Mouse (Mus musculus): ENCODE results near the gene Hnf1a. TPM values are rescaled to one million over a fixed set of nuclear protein-coding genes. Genes with fewer than 3 reads are reported as not detected.
"Not testable (repeated sequence)": the region's sequence is repeated elsewhere in the genome, so short reads cannot be mapped to it uniquely, and the experiment has no call there.

Gene Hnf1a
- total RNA-seq, 1 experiment from 2014 or later = 2.0 TPM

GRCm38 (mm10) chr5:114945072-114945471 lies 25.8 kb downstream of the Hnf1a start:
- DNase-seq = no peak

- DNase-seq = no peak
Observed at GRCm38 (mm10) chr5:114942766-114943130, 28.1 kb downstream of the Hnf1a start.

GRCm38 (mm10) chr5:114942074-114942765 lies 28.7 kb downstream of the Hnf1a start, which contains the start of gene 2210016L21Rik:
Gene 2210016L21Rik, plus strand, starts transcription at chr5:114942158.
- peak; percentile 91 for DNase-seq

- not testable (repeated sequence) for DNase-seq
Observed at GRCm38 (mm10) chr5:114941138-114941537, 29.8 kb downstream of the Hnf1a start.

GRCm38 (mm10) chr5:114935838-114936237 lies 35.1 kb downstream of the Hnf1a start:
- DNase-seq = no peak

- no peak for DNase-seq
Observed at GRCm38 (mm10) chr5:114933206-114933605, 37.7 kb downstream of the Hnf1a start.

GRCm38 (mm10) chr5:114931626-114932025 lies 39.3 kb downstream of the Hnf1a start:
- DNase-seq = no peak

- DNase-seq = no peak
Observed at GRCm38 (mm10) chr5:114926753-114927152, 44.1 kb downstream of the Hnf1a start.

- no peak for DNase-seq
Observed at GRCm38 (mm10) chr5:114926153-114926684, 44.7 kb downstream of the Hnf1a start.

GRCm38 (mm10) chr5:114922998-114923473 lies 47.9 kb downstream of the Hnf1a start, which contains the start of gene Oasl1:
Gene Oasl1, plus strand, starts transcription at chr5:114923240.
- DNase-seq = peak; percentile 62

- no peak for DNase-seq
Observed at GRCm38 (mm10) chr5:114922366-114922731, 48.5 kb downstream of the Hnf1a start.

- DNase-seq = peak; percentile 11
Observed at GRCm38 (mm10) chr5:114921551-114922365, 49.1 kb downstream of the Hnf1a start.

- not testable (repeated sequence) for DNase-seq
Observed at GRCm38 (mm10) chr5:114917357-114917756, 53.5 kb downstream of the Hnf1a start.

GRCm38 (mm10) chr5:114916777-114917176 lies 54.1 kb downstream of the Hnf1a start:
- no peak for DNase-seq

GRCm38 (mm10) chr5:114915854-114916253 lies 55.0 kb downstream of the Hnf1a start:
- DNase-seq = peak; percentile 12

GRCm38 (mm10) chr5:114914855-114915254 lies 56.0 kb downstream of the Hnf1a start:
- DNase-seq = no peak

- DNase-seq = no peak
Observed at GRCm38 (mm10) chr5:114913686-114914085, 57.2 kb downstream of the Hnf1a start.

- no peak for DNase-seq
Observed at GRCm38 (mm10) chr5:114908598-114909305, 62.1 kb downstream of the Hnf1a start.

GRCm38 (mm10) chr5:114902413-114902812 lies 68.5 kb downstream of the Hnf1a start:
- DNase-seq = peak; percentile 63

Data from adrenal gland, postnatal 14 days (tissue).